Mouse (Mus musculus) MEL (cell line): ENCODE data around the gene Rph3al.

Source experiments
- CHD1 ChIP-seq: IDR thresholded peaks from 2 replicates; pipeline ENCODE4 v1.6.1; 2012; ENCODE audit warnings: low read depth, mild to moderate bottlenecking, inconsistent platforms, low read length, improper control_type of control experiment
- CTCF ChIP-seq, 3 experiments: IDR thresholded peaks in 2 of 3; conservative IDR thresholded peaks in 1 of 3; 2 replicates each; pipeline ENCODE4 v1.5.1; 2011 to 2012; ENCODE audit warnings: low read length in 3 of 3, low read depth in 2 of 3, mild to moderate bottlenecking in 2 of 3, improper control_type of control experiment in 1 of 3, inconsistent platforms in 1 of 3, mixed read lengths in 1 of 3, moderate library complexity in 1 of 3; ENCODE audit not compliant: control insufficient read depth in 1 of 3, insufficient read depth in 1 of 3, poor library complexity in 1 of 3, severe bottlenecking in 1 of 3
- EP300 ChIP-seq, 2 experiments: IDR thresholded peaks; 2 replicates each; pipeline ENCODE4 v1.6.1; 2011; ENCODE audit warnings: improper control_type of control experiment in 2 of 2, low read length in 2 of 2, low read depth in 1 of 2, mild to moderate bottlenecking in 1 of 2
- ETS1 ChIP-seq: IDR thresholded peaks from 2 replicates; pipeline ENCODE4 v1.6.1; 2012; ENCODE audit warnings: low read depth, mild to moderate bottlenecking, inconsistent platforms, low read length, improper control_type of control experiment, moderate library complexity
- GATA1 ChIP-seq: IDR thresholded peaks from 2 replicates; pipeline ENCODE4 v1.6.1; 2011; ENCODE audit warnings: low read depth, low read length, improper control_type of control experiment
- MEF2A ChIP-seq: IDR thresholded peaks from 2 replicates; pipeline ENCODE4 v1.6.1; 2014; ENCODE audit warnings: low read depth, mild to moderate bottlenecking, inconsistent platforms, low read length, improper control_type of control experiment; ENCODE audit not compliant: poor library complexity, insufficient replicate concordance, severe bottlenecking; ENCODE audit errors: extremely low read depth
- POLR2A ChIP-seq, 2 experiments: IDR thresholded peaks; 2 replicates each; pipeline ENCODE4 v1.6.1; 2011 to 2012; ENCODE audit warnings: low read length in 2 of 2, mild to moderate bottlenecking in 2 of 2, control low read depth in 1 of 2, improper control_type of control experiment in 1 of 2, low read depth in 1 of 2, moderate library complexity in 1 of 2; ENCODE audit not compliant: control insufficient read depth in 1 of 2, insufficient read depth in 1 of 2, poor library complexity in 1 of 2
- POLR2AphosphoS5 ChIP-seq: IDR thresholded peaks from 2 replicates; pipeline ENCODE4 v1.6.1; 2012; ENCODE audit warnings: low read depth, borderline replicate concordance, mild to moderate bottlenecking, inconsistent platforms, low read length, moderate library complexity, mixed read lengths
- USF1 ChIP-seq: IDR thresholded peaks from 2 replicates; pipeline ENCODE4 v1.6.1; 2014; ENCODE audit warnings: low read depth, mild to moderate bottlenecking, inconsistent platforms, low read length, improper control_type of control experiment, moderate library complexity

DNA sequence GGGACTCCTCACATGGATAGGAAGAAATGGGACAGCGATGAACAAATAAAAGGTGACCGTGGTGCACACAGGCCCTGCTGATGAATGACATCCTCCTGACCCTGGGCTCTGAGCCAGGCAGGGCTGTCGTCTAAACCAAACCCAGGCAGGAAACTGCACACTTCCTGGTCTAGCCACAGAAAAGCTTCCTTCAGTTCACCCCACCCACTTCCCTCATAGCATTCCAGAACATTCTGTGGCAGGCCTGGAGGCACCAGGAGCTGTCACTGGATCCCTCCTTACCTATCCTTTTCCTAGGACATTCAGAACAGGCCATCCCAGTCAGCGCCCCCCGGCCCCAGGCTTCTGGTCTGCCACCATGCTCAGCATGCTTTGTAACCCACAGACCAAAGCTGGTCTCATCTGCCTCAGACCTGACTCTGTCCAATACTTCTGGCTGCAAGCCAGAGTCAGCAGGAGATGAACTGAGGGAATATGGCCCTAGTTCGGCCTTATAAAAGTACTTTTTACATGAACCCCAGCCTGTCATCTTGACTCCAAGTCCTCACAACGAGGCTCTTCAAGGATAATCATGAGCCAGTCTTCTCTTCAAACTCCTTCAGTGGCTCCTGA, 2.3 kb downstream of the Rph3al start:
- TF ChIP-seq CTCF (IDR thresholded peaks at IDR 0.05 in 2 of 3, conservative IDR thresholded peaks at IDR 0.05 in 1 of 3; ENCODE audit: control insufficient read depth in 1 of 3, insufficient read depth in 1 of 3, low read depth in 2 of 3, low read length in 3 of 3, poor library complexity in 1 of 3, severe bottlenecking in 1 of 3): no peak
- TF ChIP-seq POLR2A (IDR thresholded peaks at IDR 0.05; ENCODE audit: control insufficient read depth in 1 of 2, insufficient read depth in 1 of 2, low read depth in 1 of 2, low read length in 2 of 2, poor library complexity in 1 of 2): no peak
- TF ChIP-seq MEF2A: no peak
- TF ChIP-seq POLR2AphosphoS5: no peak
- TF ChIP-seq ETS1: peak; percentile 26; the same call in 1 of the 2 replicates
- no peak for TF ChIP-seq CHD1
- peak; percentile 24 to 51; a peak in 2 of 4 replicates for TF ChIP-seq EP300 (IDR thresholded peaks at IDR 0.05; ENCODE audit: low read depth in 1 of 2, low read length in 2 of 2)
- no peak for TF ChIP-seq GATA1
- 0 out of 2 replicates have a peak, but pooled peaks have one; percentile 5 for TF ChIP-seq USF1
